Mouse (Mus musculus) cerebellum, adult 8-10 months (tissue): Measurements from ENCODE around the gene Gm13871.
"Not testable (repeated sequence)": the region's sequence is repeated elsewhere in the genome, so short reads cannot be mapped to it uniquely, and the experiment has no call there.

Source experiments
- DNase-seq: peaks from one replicate; pipeline ENCODE4 v3.0.0; 2022

The Gm13871 gene

GRCm38 (mm10) chr4:73905853-73906252 lies at the start of gene Gm13871:
Gene Gm13871 (minus strand): TSS chr4:73905953.
- not testable (repeated sequence) for DNase-seq

GRCm38 (mm10) chr4:73950375-73950896 lies 44.7 kb upstream of the Gm13871 start, which contains the start of gene 2310002L09Rik:
Gene 2310002L09Rik (minus strand): TSS chr4:73950846.
- DNase-seq = no peak

DNA sequence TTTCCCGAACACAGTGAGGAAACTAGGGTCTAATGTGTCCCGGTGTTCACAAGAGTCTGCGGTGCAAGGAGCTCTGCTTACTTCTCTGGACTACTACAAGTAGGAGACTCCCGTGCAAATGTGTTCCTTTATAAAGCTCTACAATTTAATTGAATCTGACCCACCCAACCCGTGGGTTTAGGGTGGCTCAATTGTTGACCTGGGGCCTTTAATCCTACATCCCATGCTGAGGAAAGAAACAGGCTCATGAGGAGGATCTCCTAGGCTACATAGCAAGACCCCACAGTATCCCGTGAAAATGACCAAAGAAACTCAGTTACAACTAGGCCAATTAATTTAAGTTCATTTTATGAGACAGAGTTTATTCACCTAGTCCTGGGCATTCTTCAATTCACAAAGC lies 14.9 kb upstream of the Gm13871 start, which contains the start of gene Gm11756:
Gene Gm11756 (minus strand): TSS at position 101 of the 400 bp plus-strand sequence.
- not testable (repeated sequence) for DNase-seq

DNA sequence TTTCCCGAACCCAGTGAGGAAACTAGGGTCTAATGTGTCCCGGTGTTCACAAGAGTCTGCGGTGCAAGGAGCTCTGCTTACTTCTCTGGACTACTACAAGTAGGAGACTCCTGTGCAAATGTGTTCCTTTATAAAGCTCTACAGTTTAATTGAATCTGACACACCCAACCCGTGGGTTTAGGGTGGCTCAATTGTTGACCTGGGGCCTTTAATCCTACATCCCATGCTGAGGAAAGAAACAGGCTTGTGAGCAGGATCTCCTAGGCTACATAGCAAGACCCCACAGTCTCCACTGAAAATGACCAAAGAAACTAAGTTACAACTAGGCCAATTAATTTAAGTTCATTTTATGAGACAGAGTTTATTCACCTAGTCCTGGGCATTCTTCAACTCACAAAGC lies 14.7 kb downstream of the Gm13871 start, which contains the start of gene Gm11757:
Gene Gm11757 (minus strand): TSS at position 101 of the 400 bp plus-strand sequence.
- DNase-seq = not testable (repeated sequence)

GRCm38 (mm10) chr4:73876166-73876565 lies 29.6 kb downstream of the Gm13871 start, which contains the start of gene Gm11758:
Gene Gm11758 (minus strand): TSS chr4:73876266.
- not testable (repeated sequence) for DNase-seq
